Mouse (Mus musculus) heart, postnatal 0 days (tissue): ENCODE measurements around the gene Gpx7. TPM values are rescaled to one million over a fixed set of nuclear protein-coding genes. Genes with fewer than 3 reads are reported as not detected.

Experiments
- ATAC-seq: fragments of 200-750 bp; cut with Nextera tagmentation; 2 replicates; pipeline ENCODE4 v1.8.0; 2017; ENCODE audit warnings: low read depth, moderate number of reproducible peaks, moderate library complexity; ENCODE audit not compliant: insufficient read depth
- DNase-seq: peaks from one replicate; pipeline ENCODE4 v3.0.0-alpha.2; 2016; ENCODE audit warnings: low spot score
- H3K27ac ChIP-seq: fragments of 300-500 bp; sonication (generic); 2 replicates; pipeline ENCODE4 v1.5.1; 2014; ENCODE audit warnings: low read depth, mild to moderate bottlenecking
- H3K27me3 ChIP-seq: fragments of 300-500 bp; sonication (generic); 2 replicates; pipeline ENCODE4 v1.6.1; 2014; ENCODE audit warnings: low read length, mixed read lengths; ENCODE audit not compliant: control insufficient read depth, insufficient read depth
- H3K36me3 ChIP-seq: fragments of 300-500 bp; sonication (generic); replicated peaks from 2 replicates; pipeline ENCODE4 v1.6.1; 2014; ENCODE audit warnings: low read length, mixed read lengths; ENCODE audit not compliant: control insufficient read depth, insufficient read depth
- H3K4me1 ChIP-seq: fragments of 300-500 bp; sonication (generic); 2 replicates; pipeline ENCODE4 v1.6.1; 2014; ENCODE audit warnings: antibody characterized with exemption; ENCODE audit not compliant: control insufficient read depth, insufficient read depth
- H3K4me2 ChIP-seq: fragments of 300-500 bp; sonication (generic); 2 replicates; pipeline ENCODE4 v1.6.1; 2014; ENCODE audit warnings: low read depth, mild to moderate bottlenecking, low read length, moderate library complexity
- H3K4me3 ChIP-seq: fragments of 300-500 bp; sonication (generic); 2 replicates; pipeline ENCODE4 v1.5.1; 2014; ENCODE audit warnings: low read depth, low read length
- H3K9ac ChIP-seq: fragments of 300-500 bp; sonication (generic); replicated peaks from 2 replicates; pipeline ENCODE4 v1.6.1; 2014; ENCODE audit warnings: low read depth, low read length, mixed read lengths
- H3K9me3 ChIP-seq: fragments of 300-500 bp; sonication (generic); replicated peaks from 2 replicates; pipeline ENCODE4 v1.6.1; 2016; ENCODE audit warnings: low read length; ENCODE audit not compliant: control insufficient read depth
- CTCF ChIP-seq: IDR thresholded peaks from 2 replicates; pipeline ENCODE4 v1.5.1; 2016; ENCODE audit warnings: antibody characterized with exemption, control low read depth, low read depth
- EP300 ChIP-seq: IDR thresholded peaks from 2 replicates; pipeline ENCODE4 v1.6.1; 2016; ENCODE audit warnings: antibody characterized with exemption, low read depth
- WGBS: fragments of 180-500 bp; shearing (Covaris S2); extraction: QIAGEN DNeasy Blood & Tissue Kit; methylation state at CpG from one replicate; pipeline ENCODE4 v1.1.7; 2014; 5-methylcytosine and 5-hydroxymethylcytosine counted together
- polyA plus RNA-seq: library from polyadenylated mRNA; unstranded; fragments of >200 nt; fragmentation: Nextera tagmentation; extraction: Ambion mirVana; gene quantifications from 2 replicates; pipeline ENCODE4 v1.2.1, GENCODE M21; 2015
- total RNA-seq: library from RNA; depleted of rRNA; stranded (reverse); fragments of >200 nt; gene quantifications from 2 replicates; pipeline ENCODE4 v1.2.3, GENCODE M21; 2014; ENCODE audit warnings: low replicate concordance; rRNA removed

Gpx7 gene
- total RNA-seq, result 62.7 and 74.2 TPM in 2 replicates
- 51.7 and 52.3 TPM in 2 replicates for polyA plus RNA-seq

DNA sequence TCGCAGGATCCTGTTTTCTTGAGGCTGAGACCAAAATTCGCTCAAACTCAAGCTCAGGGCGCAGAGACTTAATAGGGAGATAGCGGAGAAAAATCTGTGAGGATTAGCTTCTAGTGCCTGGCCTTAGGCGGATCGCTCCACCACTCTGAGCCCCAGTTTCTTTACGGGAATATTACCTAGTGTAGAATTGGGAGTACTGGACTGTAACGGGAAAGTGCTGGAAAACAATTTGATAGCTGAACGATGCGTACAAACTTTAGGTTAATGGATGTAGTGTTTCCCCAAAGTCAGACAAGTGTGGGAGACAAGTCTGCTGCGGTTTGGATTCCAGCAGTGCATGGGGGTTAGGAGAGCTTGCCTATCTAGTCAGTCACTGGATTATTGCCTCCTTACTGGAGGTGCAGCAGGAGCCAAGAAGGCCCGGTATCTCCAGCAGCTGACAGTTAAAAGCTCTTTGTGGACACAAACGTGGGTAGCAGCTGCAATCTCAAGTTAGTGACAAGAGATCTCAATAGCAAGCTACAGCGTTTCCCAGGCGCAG is at the start of gene Gpx7:
TSS of gene Gpx7 (minus strand) at position 101 of the 541 bp plus-strand sequence.
- TF ChIP-seq EP300 (no peak), CTCF (no peak)
- peak within 1 kb of the TSS; percentile 70 for H3K4me2 ChIP-seq
- H3K9me3 ChIP-seq, result no peaks in the 10 kb centered on the region
- H3K9ac ChIP-seq, result peak within 1 kb of the TSS; percentile 73
- ATAC-seq (no peak), DNase-seq (no peak)
- 0 out of 2 replicates have a peak, but pooled peaks cover 6% of the 10 kb centered on the region for H3K36me3 ChIP-seq
- H3K27ac ChIP-seq, result peak within 1 kb of the TSS; percentile 81
- H3K4me3 ChIP-seq, result peak within 1 kb of the TSS; percentile 49
- WGBS, result 8% methylated on average over 15 of the region's 15 CpGs
- H3K4me1 ChIP-seq, result peaks cover 12% of the 10 kb centered on the region; the same call in 1 of the 2 replicates
- H3K27me3 ChIP-seq, result no peaks in the 10 kb centered on the region

- Histone ChIP-seq H3K4me1 (peaks cover 11% of the 10 kb centered on the region; the same call in 1 of the 2 replicates), H3K27ac (no peak overlapping the region), H3K9me3 (no peaks in the 10 kb centered on the region), H3K4me3 (no peak overlapping the region), H3K9ac (no peak overlapping the region), H3K36me3 (no peaks in the 10 kb centered on the region), H3K27me3 (no peaks in the 10 kb centered on the region), H3K4me2 (no peak overlapping the region)
- DNase-seq (no peak), ATAC-seq (no peak)
- 47% methylated on average over 2 of the region's 2 CpGs for WGBS
- TF ChIP-seq EP300, result no peak
- no peak for TF ChIP-seq CTCF
Observed at GRCm38 (mm10) chr4:108456028-108456427, 49.3 kb upstream of the Gpx7 start.

DNA sequence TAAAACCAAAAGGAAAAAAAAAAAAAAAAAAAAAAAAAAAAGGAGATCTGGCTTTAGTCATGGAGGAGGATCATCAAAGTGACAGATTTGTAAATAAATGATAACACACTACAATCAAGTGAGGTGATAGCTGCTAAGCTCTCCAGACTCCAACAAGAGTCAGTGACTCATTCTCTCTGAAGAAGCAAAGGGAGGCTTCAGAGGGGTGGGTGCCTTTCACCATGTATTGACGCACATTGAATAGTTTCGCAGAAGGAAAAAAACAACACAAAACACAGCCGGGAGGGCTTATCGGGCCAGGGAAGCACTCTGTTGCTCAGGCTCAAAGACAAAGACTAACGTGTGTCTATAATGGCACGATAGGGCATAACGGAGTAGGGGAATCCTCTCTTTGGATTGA is 41.3 kb upstream of the Gpx7 start:
- H3K9ac ChIP-seq, result no peak overlapping the region
- no peaks in the 10 kb centered on the region for H3K4me1 ChIP-seq
- TF ChIP-seq CTCF (no peak), EP300 (no peak)
- ATAC-seq, result no peak
- no peak overlapping the region for H3K27ac ChIP-seq
- H3K27me3 ChIP-seq, result no peaks in the 10 kb centered on the region
- no peak overlapping the region for H3K4me2 ChIP-seq
- H3K9me3 ChIP-seq, result no peaks in the 10 kb centered on the region
- WGBS, result 38% methylated on average over 7 of the region's 7 CpGs
- H3K36me3 ChIP-seq, result no peaks in the 10 kb centered on the region
- peak; percentile 13 for DNase-seq
- H3K4me3 ChIP-seq, result no peak overlapping the region

GRCm38 (mm10) chr4:108438082-108438840 is 31.5 kb upstream of the Gpx7 start:
- DNase-seq (no peak), ATAC-seq (peak; percentile 53)
- Histone ChIP-seq H3K36me3 (no peaks in the 10 kb centered on the region), H3K27me3 (no peaks in the 10 kb centered on the region), H3K4me3 (no peak overlapping the region), H3K9me3 (no peaks in the 10 kb centered on the region), H3K4me2 (no peak overlapping the region), H3K9ac (no peak overlapping the region), H3K4me1 (peaks cover 10% of the 10 kb centered on the region), H3K27ac (no peak overlapping the region)
- TF ChIP-seq CTCF (no peak), EP300 (no peak)
- WGBS, result 39% methylated on average over 6 of the region's 6 CpGs

GRCm38 (mm10) chr4:108436225-108436624 is 29.5 kb upstream of the Gpx7 start:
- Histone ChIP-seq H3K4me3 (no peak overlapping the region), H3K9ac (no peak overlapping the region), H3K4me2 (no peak overlapping the region), H3K9me3 (no peaks in the 10 kb centered on the region), H3K27me3 (no peaks in the 10 kb centered on the region), H3K4me1 (peaks cover 10% of the 10 kb centered on the region), H3K36me3 (no peaks in the 10 kb centered on the region), H3K27ac (no peak overlapping the region)
- WGBS, result 100% methylated on average over 1 of the region's 1 CpGs
- no peak for TF ChIP-seq CTCF
- TF ChIP-seq EP300, result no peak
- no peak for DNase-seq
- no peak for ATAC-seq
